Mouse (Mus musculus) CD4-positive helper T cell, adult 2 months (primary cell): ENCODE results near the gene Tmc3.

Source experiments
- DNase-seq: peaks from one replicate; pipeline ENCODE4 v3.0.0-alpha.2; 2012; ENCODE audit warnings: low read depth, missing footprints, low spot score

Tmc3 gene

DNA sequence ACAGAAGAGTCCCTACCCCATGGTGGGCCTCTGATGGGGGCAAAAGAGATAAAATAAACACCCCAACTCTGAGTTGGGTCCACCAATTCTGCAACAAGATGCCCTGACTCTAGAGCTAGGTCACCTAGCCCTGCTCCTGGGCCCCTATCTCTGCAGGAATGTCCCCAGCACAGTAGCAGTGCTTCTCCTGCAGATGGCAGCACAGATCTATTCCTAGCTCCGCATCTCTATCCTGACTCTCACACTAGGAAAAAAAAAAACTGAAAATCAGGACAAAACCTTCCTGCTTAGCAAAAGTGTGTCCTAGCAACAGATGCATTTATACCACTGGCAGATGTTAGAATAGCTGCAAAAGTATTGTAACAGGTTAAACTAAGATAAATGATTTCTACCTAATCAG is 84.0 kb downstream of the Tmc3 start:
- DNase-seq: no peak

DNA sequence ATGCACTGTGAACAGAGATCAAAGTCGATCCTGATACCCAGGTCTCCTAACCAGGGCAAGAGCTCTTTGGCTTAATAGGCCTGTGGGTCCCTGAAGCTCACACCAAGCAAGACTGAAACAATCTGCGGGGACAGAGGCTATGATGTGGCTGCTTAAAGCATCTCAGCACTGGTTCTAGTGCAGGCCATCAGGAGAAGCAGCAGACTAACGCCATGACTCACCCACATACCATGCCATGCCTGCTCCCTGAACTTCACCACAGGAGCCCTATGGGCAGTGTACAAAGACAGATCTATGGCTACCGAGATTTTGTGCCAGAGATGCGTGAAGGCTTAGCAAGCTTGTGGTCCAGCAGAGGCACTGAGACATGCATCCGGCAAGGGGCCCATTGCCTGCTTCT is 86.8 kb downstream of the Tmc3 start:
- DNase-seq: no peak
